Mouse (Mus musculus): ENCODE data around the gene Rbm20. TPM values are rescaled to one million over a fixed set of nuclear protein-coding genes. Genes with fewer than 3 reads are reported as not detected.
A peak's percentile ranks its signal among the peaks of the same experiment; 100 is the strongest.
"Not testable (repeated sequence)": the region's sequence is repeated elsewhere in the genome, so short reads cannot be mapped to it uniquely, and the experiment has no call there.

The Rbm20 gene
- polyA plus RNA-seq, 1 experiment from 2014 or later = 51.8 TPM

DNA sequence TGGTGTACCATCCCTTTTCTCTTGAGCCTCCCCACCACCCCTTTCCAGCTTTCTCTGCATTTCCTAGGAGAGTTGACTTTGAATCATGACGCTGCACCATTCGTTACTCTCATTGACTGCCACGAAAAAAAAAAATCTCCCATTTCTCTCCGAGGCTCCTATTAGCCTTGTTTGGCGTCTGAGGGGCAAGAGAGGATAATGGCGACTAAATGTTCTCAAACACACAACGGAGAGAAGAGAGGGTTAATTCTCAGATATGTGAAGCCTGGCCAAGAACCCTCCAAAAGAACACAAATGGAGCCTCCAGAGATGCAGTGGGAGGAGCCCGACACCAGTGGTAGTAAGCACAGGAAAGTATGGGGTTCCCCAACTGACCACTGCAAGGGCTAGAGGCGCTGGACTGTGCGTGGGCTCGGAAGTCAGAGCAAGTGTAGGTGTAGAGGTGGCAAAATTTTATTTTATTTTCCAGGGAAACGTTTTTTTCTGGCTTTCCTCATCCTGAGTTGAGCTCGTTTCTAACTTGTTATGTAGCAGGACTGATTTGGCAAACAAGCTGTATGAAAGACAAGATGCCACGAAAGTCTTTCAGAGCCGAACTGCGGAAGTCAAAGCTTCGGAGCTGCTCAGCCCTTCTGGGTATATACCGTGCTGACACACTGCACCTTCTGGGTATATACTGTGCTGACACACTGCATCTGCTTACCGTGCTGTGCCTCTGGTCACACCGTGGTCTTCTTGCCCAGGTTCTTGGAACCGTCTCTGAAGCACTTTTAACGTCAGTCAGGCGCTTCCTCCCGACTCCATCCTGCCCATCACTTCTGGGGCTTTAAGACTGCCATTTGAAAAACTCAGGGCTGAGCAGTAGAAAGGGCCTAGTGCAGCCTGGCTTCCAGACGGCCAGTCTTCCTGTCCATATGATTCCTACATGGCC lies 222.1 kb downstream of the Rbm20 start:
- Histone ChIP-seq H3K36me3 (no peaks in the 10 kb centered on the region), H3K27ac (ENCODE audit: poor library complexity, severe bottlenecking) (no peak overlapping the region), H3K27me3 (replicated peaks) (no peaks in the 10 kb centered on the region), H3K4me3 (no peak overlapping the region), H3K9me3 (replicated peaks) (no peaks in the 10 kb centered on the region), H3K4me2 (no peak overlapping the region), H3K9ac (no peak overlapping the region), H3K4me1 (replicated peaks) (peaks cover 12% of the 10 kb centered on the region)
- no peak for ATAC-seq (ENCODE audit: insufficient number of reproducible peaks, low FRiP score)
- 82% methylated on average over 25 of the region's 25 CpGs for WGBS

- H3K4me2 ChIP-seq = no peak overlapping the region
- H3K4me3 ChIP-seq = no peak overlapping the region
- ATAC-seq (ENCODE audit: insufficient number of reproducible peaks, low FRiP score) = no peak
- H3K27ac ChIP-seq (ENCODE audit: poor library complexity, severe bottlenecking) = no peak overlapping the region
- no peaks in the 10 kb centered on the region for H3K9me3 ChIP-seq (replicated peaks)
- no peaks in the 10 kb centered on the region for H3K36me3 ChIP-seq
- H3K9ac ChIP-seq = no peak overlapping the region
- WGBS = 84% methylated on average over 14 of the region's 14 CpGs
- no peaks in the 10 kb centered on the region for H3K27me3 ChIP-seq (replicated peaks)
- H3K4me1 ChIP-seq (replicated peaks) = peaks cover 11% of the 10 kb centered on the region
These were observed 223.0 kb downstream of the Rbm20 start for GRCm38 (mm10) chr19:53899941-53900610.

GRCm38 (mm10) chr19:53901931-53902738 lies 225.0 kb downstream of the Rbm20 start:
- H3K4me3 ChIP-seq = peak overlapping the region; percentile 98
- WGBS = 30% methylated on average over 15 of the region's 15 CpGs
- peak overlapping the region; percentile 80 for H3K9ac ChIP-seq
- H3K4me2 ChIP-seq = peak overlapping the region; percentile 73
- H3K36me3 ChIP-seq = 0 out of 2 replicates have a peak, but pooled peaks cover 4% of the 10 kb centered on the region
- peaks cover 15% of the 10 kb centered on the region for H3K4me1 ChIP-seq (replicated peaks)
- peak overlapping the region; percentile 82 for H3K27ac ChIP-seq (ENCODE audit: poor library complexity, severe bottlenecking)
- no peaks in the 10 kb centered on the region for H3K27me3 ChIP-seq (replicated peaks)
- H3K9me3 ChIP-seq (replicated peaks) = no peaks in the 10 kb centered on the region
- no peak for ATAC-seq (ENCODE audit: insufficient number of reproducible peaks, low FRiP score)

DNA sequence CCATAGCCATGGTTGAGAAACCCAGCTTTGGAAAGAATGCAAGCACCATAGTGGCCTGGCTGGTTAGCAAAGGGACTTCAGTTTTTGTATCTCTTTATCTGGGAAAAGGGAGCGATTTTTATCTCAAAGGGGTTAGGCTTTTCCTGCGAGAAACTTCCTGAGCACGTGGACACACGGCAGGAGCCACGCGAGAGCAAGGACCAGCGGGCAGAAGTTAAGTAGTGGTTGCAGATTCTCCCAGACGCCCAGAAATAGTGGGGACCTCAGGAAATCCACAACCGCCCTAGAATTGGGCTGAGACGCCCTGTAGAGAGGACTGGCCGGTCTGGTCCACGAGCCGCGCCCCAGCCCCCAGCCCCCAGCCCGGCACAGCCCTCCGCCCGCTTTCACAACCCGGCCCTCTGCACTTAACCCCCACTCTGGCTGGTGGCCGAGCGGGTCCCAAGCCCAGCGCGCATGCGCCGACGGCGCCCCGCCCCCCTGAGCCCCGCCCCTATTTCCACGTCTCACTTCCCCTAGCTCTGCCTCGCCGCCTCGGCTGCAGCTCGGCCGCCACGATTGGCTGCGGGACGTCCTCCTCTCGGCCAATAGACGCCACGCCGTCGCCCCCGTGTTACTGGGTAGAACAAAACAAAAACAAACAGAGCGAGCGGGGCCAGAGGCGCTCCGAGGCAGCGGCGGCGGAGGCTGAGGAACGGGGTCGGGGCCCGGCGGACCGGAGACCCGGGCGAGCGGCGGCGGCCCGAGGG lies 225.8 kb downstream of the Rbm20 start:
- Histone ChIP-seq H3K27ac (ENCODE audit: poor library complexity, severe bottlenecking) (peak overlapping the region; percentile 88), H3K36me3 (0 out of 2 replicates have a peak, but pooled peaks cover 4% of the 10 kb centered on the region), H3K9me3 (replicated peaks) (no peaks in the 10 kb centered on the region), H3K9ac (peak overlapping the region; percentile 98), H3K27me3 (replicated peaks) (no peaks in the 10 kb centered on the region), H3K4me1 (replicated peaks) (peaks cover 15% of the 10 kb centered on the region), H3K4me2 (peak overlapping the region; percentile 92), H3K4me3 (peak overlapping the region; percentile 98)
- ATAC-seq (ENCODE audit: insufficient number of reproducible peaks, low FRiP score) = peak; percentile 98
- under 1% methylated on average over 61 of the region's 61 CpGs for WGBS

GRCm38 (mm10) chr19:53903507-53904321 lies 226.6 kb downstream of the Rbm20 start:
- Histone ChIP-seq H3K4me3 (peak overlapping the region; percentile 98), H3K36me3 (0 out of 2 replicates have a peak, but pooled peaks cover 4% of the 10 kb centered on the region), H3K27ac (ENCODE audit: poor library complexity, severe bottlenecking) (peak overlapping the region; percentile 88), H3K9me3 (replicated peaks) (no peaks in the 10 kb centered on the region), H3K4me2 (peak overlapping the region; percentile 92), H3K9ac (peak overlapping the region; percentile 98), H3K27me3 (replicated peaks) (no peaks in the 10 kb centered on the region), H3K4me1 (replicated peaks) (peaks cover 15% of the 10 kb centered on the region)
- under 1% methylated on average over 83 of the region's 83 CpGs for WGBS
- peak; percentile 79 for ATAC-seq (ENCODE audit: insufficient number of reproducible peaks, low FRiP score)

- Histone ChIP-seq H3K36me3 (peaks cover 11% of the 10 kb centered on the region), H3K9me3 (replicated peaks) (no peaks in the 10 kb centered on the region), H3K4me3 (no peak overlapping the region), H3K27me3 (replicated peaks) (no peaks in the 10 kb centered on the region), H3K4me1 (replicated peaks) (peaks cover 15% of the 10 kb centered on the region), H3K27ac (ENCODE audit: poor library complexity, severe bottlenecking) (no peak overlapping the region), H3K9ac (no peak overlapping the region), H3K4me2 (peak overlapping the region; percentile 18; the same call in 1 of the 2 replicates)
- no peak for ATAC-seq (ENCODE audit: insufficient number of reproducible peaks, low FRiP score)
- 65% methylated on average over 7 of the region's 7 CpGs for WGBS
These were observed 227.9 kb downstream of the Rbm20 start for GRCm38 (mm10) chr19:53904833-53905480.

- no peaks in the 10 kb centered on the region for H3K9me3 ChIP-seq (replicated peaks)
- ATAC-seq (ENCODE audit: insufficient number of reproducible peaks, low FRiP score) = no peak
- 68% methylated on average over 6 of the region's 6 CpGs for WGBS
- no peak overlapping the region for H3K4me2 ChIP-seq
- H3K27me3 ChIP-seq (replicated peaks) = no peaks in the 10 kb centered on the region
- no peak overlapping the region for H3K27ac ChIP-seq (ENCODE audit: poor library complexity, severe bottlenecking)
- H3K36me3 ChIP-seq = peaks cover 13% of the 10 kb centered on the region
- H3K9ac ChIP-seq = no peak overlapping the region
- H3K4me1 ChIP-seq (replicated peaks) = peaks cover 15% of the 10 kb centered on the region
- no peak overlapping the region for H3K4me3 ChIP-seq
These were observed 229.1 kb downstream of the Rbm20 start for GRCm38 (mm10) chr19:53906033-53906702.

- not testable (repeated sequence) for H3K4me3 ChIP-seq; ATAC-seq (ENCODE audit: insufficient number of reproducible peaks, low FRiP score); H3K4me2 ChIP-seq; H3K27ac ChIP-seq (ENCODE audit: poor library complexity, severe bottlenecking); H3K9ac ChIP-seq; H3K9me3 ChIP-seq (replicated peaks); H3K27me3 ChIP-seq (replicated peaks)
- Histone ChIP-seq H3K4me1 (replicated peaks) (peaks cover 14% of the 10 kb centered on the region), H3K36me3 (peaks cover 16% of the 10 kb centered on the region)
These were observed 229.6 kb downstream of the Rbm20 start for GRCm38 (mm10) chr19:53906703-53907070.

GRCm38 (mm10) chr19:53914950-53915349 lies 237.8 kb downstream of the Rbm20 start:
- 95% methylated on average over 4 of the region's 4 CpGs for WGBS
- H3K27me3 ChIP-seq (replicated peaks) = no peaks in the 10 kb centered on the region
- H3K9ac ChIP-seq = no peak overlapping the region
- no peak overlapping the region for H3K27ac ChIP-seq (ENCODE audit: poor library complexity, severe bottlenecking)
- peaks cover 64% of the 10 kb centered on the region for H3K36me3 ChIP-seq
- H3K4me1 ChIP-seq (replicated peaks) = no peaks in the 10 kb centered on the region
- ATAC-seq (ENCODE audit: insufficient number of reproducible peaks, low FRiP score) = no peak
- no peaks in the 10 kb centered on the region for H3K9me3 ChIP-seq (replicated peaks)
- no peak overlapping the region for H3K4me3 ChIP-seq
- no peak overlapping the region for H3K4me2 ChIP-seq
